Mouse (Mus musculus): ENCODE measurements around the gene Crtap. TPM values are rescaled to one million over a fixed set of nuclear protein-coding genes. Genes with fewer than 3 reads are reported as not detected.
A peak's percentile ranks its signal among the peaks of the same experiment; 100 is the strongest.

Crtap gene
- polyA plus RNA-seq (2012), result 7.9 and 8.9 TPM in 2 replicates

GRCm38 (mm10) chr9:114389905-114390748 lies at the start of gene Crtap:
Gene Crtap (minus strand): TSS chr9:114390675.
- no peak for TF ChIP-seq GATA1 (IDR thresholded peaks at IDR 0.05; ENCODE audit: low read length)

- no peak for TF ChIP-seq GATA1 (IDR thresholded peaks at IDR 0.05; ENCODE audit: low read length)
These were observed 45.2 kb upstream of the Crtap start for GRCm38 (mm10) chr9:114435668-114436067.

- TF ChIP-seq GATA1 (IDR thresholded peaks at IDR 0.05; ENCODE audit: low read length), result peak; percentile 48
These were observed 37.8 kb upstream of the Crtap start for GRCm38 (mm10) chr9:114428103-114428834.

GRCm38 (mm10) chr9:114427425-114427824 lies 37.0 kb upstream of the Crtap start:
- no peak for TF ChIP-seq GATA1 (IDR thresholded peaks at IDR 0.05; ENCODE audit: low read length)

- no peak for TF ChIP-seq GATA1 (IDR thresholded peaks at IDR 0.05; ENCODE audit: low read length)
These were observed 35.7 kb upstream of the Crtap start for GRCm38 (mm10) chr9:114426201-114426600.

GRCm38 (mm10) chr9:114425576-114425975 lies 35.1 kb upstream of the Crtap start:
- TF ChIP-seq GATA1 (IDR thresholded peaks at IDR 0.05; ENCODE audit: low read length), result no peak

- no peak for TF ChIP-seq GATA1 (IDR thresholded peaks at IDR 0.05; ENCODE audit: low read length)
These were observed 31.3 kb upstream of the Crtap start for GRCm38 (mm10) chr9:114421797-114422196.

GRCm38 (mm10) chr9:114421045-114421444 lies 30.6 kb upstream of the Crtap start:
- no peak for TF ChIP-seq GATA1 (IDR thresholded peaks at IDR 0.05; ENCODE audit: low read length)

GRCm38 (mm10) chr9:114420443-114420842 lies 30.0 kb upstream of the Crtap start:
- TF ChIP-seq GATA1 (IDR thresholded peaks at IDR 0.05; ENCODE audit: low read length), result no peak

- TF ChIP-seq GATA1 (IDR thresholded peaks at IDR 0.05; ENCODE audit: low read length), result no peak
These were observed 27.7 kb upstream of the Crtap start for GRCm38 (mm10) chr9:114418187-114418586.

- no peak for TF ChIP-seq GATA1 (IDR thresholded peaks at IDR 0.05; ENCODE audit: low read length)
These were observed 26.4 kb upstream of the Crtap start for GRCm38 (mm10) chr9:114416646-114417517.

GRCm38 (mm10) chr9:114415701-114416100 lies 25.2 kb upstream of the Crtap start:
- no peak for TF ChIP-seq GATA1 (IDR thresholded peaks at IDR 0.05; ENCODE audit: low read length)

GRCm38 (mm10) chr9:114413866-114414265 lies 23.4 kb upstream of the Crtap start:
- TF ChIP-seq GATA1 (IDR thresholded peaks at IDR 0.05; ENCODE audit: low read length), result no peak

GRCm38 (mm10) chr9:114412406-114412805 lies 21.9 kb upstream of the Crtap start:
- no peak for TF ChIP-seq GATA1 (IDR thresholded peaks at IDR 0.05; ENCODE audit: low read length)

- no peak for TF ChIP-seq GATA1 (IDR thresholded peaks at IDR 0.05; ENCODE audit: low read length)
These were observed 20.8 kb upstream of the Crtap start for GRCm38 (mm10) chr9:114411295-114411694.
